Mouse (Mus musculus) thymus, postnatal 0 days (tissue): ENCODE data around the gene AI854703. TPM values are rescaled to one million over a fixed set of nuclear protein-coding genes. Genes with fewer than 3 reads are reported as not detected.
A peak's percentile ranks its signal among the peaks of the same experiment; 100 is the strongest.
"Not testable (repeated sequence)": the region's sequence is repeated elsewhere in the genome, so short reads cannot be mapped to it uniquely, and the experiment has no call there.

Experiments
- DNase-seq: peaks from one replicate; pipeline ENCODE4 v3.0.0-alpha.2; 2015; ENCODE audit warnings: low spot score
- polyA plus RNA-seq: library from polyadenylated mRNA; unstranded; fragments of >200 nt; fragmentation: Nextera tagmentation; extraction: Ambion mirVana; gene quantifications from 2 replicates; pipeline ENCODE4 v1.2.1, GENCODE M21; 2015

Gene AI854703
- polyA plus RNA-seq, 1 experiment from 2014 or later, result 2.0 TPM

DNA sequence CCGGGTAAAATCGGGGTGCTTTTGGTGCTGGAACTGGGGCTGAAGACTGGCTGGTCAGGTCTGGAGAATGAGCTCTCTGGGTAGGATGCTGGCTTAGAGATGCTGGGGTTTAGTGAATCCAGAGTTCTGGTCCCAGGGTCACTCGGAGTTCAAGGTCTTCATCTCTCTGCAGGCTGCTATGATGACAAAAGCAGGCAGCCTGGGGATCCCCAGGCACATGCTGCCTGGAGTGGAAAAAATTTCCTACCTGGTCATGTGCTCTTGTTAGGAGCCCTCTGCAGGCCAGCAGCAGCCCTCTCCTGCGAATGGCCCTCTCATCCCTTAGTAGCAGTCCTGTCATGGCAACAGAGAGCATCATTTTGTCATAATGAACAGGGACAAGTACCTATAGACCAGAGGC is 13.1 kb upstream of the AI854703 start:
- no peak for DNase-seq

DNA sequence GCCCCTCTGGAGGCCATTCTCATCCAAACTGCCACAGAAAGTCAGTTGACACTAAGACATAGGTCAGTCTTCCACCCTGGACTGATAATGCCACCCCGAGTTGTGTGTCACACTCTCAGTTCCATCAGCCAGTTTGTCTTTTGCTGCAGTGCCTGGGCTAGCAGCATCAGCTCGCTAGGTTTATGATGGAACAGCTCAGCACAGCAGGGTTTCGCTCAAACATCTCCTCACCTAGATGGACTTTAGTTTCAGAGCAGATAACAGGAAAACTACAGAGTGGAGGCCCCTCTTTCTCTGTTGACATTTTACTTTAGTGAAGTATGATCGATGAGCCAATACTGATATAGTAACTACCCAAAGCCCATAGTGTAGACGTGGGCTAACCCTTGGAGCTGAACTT is 11.8 kb upstream of the AI854703 start:
- DNase-seq, result no peak

DNA sequence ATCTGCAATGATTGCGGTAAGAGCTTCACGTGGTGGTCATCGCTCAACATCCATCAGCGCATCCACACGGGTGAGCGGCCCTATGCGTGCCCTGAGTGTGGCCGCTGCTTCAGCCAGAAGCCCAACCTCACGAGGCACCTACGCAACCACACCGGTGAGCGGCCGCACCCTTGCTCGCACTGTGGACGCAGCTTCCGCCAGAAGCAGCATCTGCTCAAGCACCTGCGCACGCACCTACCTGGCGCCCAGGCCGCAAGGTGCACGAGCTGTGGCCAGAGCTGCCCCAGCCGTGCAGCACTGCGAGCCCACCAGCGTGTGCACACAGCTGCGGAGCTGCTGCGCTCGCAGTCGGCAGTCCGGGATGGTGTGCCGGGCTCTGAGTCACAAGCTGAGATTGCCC is 6.5 kb upstream of the AI854703 start:
- DNase-seq, result no peak

DNA sequence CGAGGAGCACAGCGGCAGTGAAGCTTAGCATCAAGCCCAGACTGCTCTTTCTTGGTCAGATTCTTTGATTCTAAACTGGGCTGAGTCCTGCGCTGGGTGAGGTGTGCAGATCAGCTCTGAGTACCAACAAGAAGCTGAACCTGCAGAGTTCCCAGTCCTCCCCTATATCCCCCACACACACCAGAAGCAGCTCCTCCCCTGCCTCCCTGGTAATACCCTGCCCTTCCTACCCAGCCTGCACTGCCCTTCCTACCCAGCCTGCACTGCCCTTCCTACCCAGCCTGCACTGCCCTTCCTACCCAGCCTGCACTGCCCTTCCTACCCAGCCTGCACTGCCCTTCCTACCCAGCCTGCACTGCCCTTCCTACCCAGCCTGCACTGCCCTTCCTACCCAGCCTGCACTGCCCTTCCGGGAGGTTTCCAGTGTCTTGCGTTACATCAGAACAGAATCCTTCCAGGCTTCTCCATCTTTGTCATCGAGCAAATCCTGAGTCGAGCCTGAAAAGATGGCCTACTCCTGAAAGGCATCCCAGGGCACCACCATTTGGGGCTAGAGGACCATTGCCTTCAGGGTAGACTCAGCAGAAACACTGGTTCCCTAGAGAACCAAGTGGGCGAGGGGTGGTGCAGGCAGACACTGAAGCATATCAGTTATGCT is 4.2 kb upstream of the AI854703 start:
- not testable (repeated sequence) for DNase-seq

DNA sequence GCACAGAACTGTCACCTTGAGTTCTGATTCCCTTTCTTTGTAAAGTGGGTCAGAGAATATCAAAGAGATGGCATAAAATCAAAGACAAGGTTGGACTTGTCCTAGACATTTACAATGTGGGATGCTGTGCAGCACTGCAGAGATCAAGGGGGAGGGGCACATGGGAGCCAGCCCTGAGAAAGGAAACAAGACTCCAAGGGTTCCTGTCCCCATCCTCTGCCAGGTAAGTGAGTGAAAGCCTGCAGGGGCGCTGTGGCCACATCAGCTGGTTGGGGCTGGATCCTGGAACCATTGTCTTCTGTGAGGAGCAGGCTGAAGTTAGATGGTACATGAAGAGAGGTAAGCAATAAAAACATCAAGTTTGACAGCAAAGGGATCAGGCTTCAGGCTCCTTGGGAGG is 3.1 kb upstream of the AI854703 start:
- DNase-seq, result no peak

DNA sequence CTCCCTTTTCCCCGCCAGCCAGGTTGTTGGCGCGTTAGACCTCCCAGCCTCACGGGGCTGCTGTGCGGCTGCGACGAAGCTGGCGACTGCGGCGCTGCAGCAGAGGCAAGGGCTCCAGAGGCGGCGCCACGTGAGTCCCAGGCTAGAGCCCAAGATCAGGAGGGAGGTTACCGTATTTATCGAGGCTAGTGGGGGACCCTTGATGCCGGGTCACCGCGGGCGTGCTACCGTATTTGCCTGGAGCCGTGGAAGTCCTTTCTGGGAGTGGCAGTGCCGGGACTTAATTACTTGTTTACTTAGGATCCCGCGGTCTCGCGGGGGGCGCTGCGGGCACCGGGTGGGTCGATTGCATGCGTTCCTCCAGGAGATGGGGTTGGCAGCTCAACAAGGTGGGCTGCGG is 420 bp downstream of the AI854703 start:
- DNase-seq, result peak; percentile 48

DNA sequence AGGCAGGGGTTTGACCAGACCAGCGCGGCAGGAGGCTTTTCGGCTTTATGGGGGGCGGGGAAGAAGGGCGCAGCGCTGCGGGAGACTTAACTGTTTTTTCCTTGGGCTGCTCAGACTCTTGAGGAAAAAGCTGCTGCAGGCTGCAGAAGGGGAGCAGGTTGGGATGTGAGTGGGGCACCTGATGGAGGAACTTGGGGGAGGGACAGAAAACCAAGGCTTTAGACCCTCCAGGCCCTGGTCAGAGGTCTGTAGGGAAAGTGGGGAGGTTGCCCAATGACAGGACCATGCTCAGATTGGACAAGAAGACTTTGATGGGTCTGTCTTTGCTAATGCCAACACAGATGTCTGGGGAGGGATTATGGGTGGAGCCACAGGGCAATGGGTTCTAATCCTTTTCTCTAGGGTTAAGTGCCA is 954 bp downstream of the AI854703 start:
- DNase-seq, result no peak

DNA sequence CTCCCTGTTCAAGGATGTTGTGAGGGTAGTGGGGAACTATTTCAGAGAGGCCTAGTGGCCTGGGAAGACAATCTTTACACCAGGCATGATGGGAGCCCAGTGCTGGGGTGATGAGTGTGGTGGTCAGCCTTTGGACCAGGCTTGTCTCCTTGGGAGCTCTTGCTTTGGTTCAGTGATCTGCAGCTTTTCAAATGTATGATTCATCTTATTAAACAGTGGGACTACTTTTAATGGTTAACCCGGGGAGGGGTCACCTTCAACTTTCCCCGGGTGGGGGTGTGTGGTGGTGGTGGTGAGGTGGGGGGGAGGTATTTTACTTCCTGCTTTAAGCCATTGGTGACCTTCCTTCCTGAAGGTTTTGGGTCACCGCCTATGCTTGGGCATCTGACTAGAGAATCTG is 1.8 kb downstream of the AI854703 start:
- DNase-seq, result no peak

DNA sequence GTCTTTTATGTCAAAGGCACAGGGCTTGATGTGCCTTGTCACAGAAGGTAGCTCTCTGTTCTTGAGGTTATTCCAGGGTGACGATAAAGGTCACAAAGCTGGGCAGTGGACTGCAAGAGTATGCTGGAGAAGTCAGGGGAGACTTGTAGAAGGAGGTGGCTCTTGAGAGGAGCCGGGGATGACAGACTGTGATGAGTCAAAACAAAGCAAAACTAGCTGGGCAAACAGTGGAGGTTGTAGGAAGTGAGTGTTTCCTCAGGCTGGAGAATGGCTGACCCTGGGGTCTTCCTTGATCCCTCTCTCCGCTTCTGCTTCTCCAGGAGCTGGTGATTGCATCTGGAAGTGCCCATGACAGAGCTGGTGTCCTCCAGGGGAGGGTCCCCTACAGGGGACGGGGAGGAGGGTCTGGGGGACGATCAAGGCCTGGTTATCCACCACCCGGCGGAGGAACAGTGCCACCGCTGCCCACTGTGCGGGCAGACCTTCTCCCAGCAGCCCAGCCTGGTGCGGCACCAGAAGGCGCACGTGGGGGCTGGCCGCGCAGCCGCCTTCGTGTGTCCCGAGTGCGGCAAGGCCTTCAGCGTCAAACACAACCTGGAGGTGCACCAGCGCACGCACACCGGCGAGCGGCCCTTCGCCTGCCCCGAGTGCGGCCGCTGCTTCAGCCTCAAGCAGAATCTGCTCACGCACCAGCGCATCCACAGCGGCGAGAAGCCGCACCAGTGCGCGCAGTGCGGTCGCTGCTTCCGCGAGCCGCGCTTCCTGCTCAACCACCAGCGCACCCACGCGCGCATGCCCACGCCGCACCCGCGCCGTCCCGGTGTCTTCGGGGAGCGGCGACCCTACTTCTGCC is 2.5 kb downstream of the AI854703 start:
- peak; percentile 50 for DNase-seq

DNA sequence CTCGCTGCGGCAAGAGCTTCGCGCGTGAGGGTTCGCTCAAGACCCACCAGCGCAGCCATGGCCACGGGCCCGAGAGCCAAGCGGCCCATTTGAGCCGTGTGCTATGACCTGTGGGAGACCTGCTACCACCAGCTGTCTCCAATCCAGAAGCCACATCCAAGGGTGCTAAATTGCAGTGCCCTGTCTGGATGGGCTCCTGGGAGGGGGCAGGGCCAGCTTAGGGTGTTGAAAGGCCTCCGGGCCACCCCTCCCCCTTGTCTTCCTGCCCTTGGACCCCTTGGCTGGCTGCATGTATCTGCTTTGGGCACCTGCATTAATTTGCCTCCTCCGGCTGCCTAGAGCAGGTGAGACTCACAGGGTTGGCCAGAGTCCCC is 3.1 kb downstream of the AI854703 start:
- no peak for DNase-seq

DNA sequence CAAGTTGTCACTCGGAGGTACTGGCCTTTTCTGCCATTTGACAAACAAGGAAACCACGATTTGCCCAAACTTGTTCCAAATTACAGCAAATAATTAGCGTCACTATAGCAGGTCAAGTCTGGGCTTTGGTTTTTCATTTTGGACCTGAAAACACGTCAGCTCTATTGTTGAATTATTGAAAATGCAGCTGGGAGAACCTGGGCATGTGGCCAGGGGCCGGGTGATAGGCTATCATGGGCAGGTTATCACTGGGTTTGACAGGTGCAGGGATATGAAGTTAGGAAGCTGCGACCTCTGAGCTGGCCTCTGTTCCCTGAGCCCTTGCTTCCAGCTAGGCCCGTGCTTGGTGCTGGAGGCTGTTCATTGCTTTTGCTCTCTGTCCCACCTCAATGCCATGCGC is 4.3 kb downstream of the AI854703 start:
- DNase-seq, result no peak

DNA sequence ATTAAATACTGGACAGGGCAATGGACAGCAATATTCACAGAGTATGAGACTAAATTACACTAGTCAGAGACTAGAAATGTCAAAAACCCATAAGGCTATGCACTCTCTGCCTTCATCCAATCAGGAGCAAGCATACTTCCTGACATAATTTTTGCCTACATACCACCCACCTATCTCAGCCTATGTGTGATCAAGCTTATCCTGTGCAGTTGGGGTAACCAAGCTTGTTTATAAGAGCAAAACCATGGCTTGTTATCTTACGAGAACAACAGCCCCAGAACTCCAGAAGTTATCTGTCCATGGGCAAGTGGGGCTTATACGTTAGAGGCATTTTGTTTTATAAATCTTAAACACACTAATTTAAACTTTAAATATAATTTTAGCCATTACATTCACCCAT is 8.5 kb downstream of the AI854703 start:
- no peak for DNase-seq

DNA sequence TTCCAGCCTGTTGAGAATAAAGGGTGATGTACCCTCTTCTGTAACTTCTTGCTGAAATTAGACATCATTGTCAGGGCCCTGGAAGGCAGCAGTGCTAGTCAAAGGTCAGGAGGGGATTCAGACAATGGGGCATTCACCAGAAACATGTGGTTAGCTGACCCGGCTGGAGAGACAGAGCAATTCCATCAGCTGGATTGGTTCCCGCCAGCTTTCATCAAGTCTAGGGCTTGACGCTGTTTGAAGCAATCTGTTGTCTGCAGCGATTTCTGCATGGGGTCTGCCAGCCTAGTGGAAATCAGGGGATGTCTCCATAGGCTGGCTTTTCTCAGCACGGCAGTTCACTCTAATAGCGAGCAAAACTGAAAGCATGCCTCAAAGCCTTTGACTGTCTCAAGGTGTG is 10.0 kb downstream of the AI854703 start:
- DNase-seq, result no peak

DNA sequence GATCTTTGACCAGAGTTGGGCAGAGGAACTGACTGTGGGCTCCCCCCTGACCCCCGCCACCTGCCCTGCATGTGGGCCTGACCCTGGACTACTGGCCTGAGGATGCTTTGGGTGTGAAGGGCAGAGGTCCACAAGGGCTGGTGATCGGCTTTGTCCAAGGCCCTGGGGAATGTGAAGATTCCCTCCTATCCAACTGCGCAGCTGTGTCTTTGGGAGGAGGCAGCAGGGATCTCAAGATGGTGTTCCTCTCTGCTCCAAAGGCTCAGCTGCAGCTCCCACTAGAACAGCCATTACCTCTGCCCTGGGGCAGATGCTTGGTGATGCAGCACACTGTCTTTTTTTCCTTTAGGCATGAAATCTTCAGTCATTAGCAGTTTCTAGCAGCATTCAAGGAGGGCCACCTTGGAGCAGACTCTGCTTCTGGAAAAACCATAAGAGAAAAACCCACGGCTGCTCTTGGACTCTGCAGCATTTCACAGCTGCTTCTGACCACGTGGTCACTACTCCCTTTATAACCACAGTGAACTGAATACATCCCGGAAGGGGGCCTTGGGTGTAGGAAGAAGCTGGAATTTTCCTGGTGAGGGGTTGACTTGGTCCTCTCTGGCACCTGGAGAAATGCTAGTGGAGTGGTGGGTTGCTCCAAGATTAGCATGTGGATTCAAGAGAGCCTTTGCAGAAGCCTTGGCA is 11.4 kb downstream of the AI854703 start:
- DNase-seq, result no peak

DNA sequence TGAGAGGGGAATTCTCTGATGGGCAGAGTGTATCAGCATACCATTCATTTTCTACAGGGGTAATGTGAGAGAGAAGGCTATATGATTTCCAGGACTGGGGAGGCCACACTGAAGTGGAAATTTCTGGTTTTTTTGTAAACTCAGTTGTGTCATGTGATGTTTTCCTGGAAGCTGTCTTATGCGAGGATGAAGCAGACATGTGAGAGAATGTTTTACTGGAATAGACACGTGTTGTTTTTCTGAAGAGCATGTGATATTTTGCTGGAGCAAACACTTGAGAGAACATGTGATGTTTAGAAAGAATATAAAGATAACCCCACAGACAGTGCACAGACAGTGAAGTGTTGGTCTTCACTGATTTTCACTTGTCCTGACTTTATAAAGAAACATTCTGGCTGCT is 12.0 kb downstream of the AI854703 start:
- no peak for DNase-seq

DNA sequence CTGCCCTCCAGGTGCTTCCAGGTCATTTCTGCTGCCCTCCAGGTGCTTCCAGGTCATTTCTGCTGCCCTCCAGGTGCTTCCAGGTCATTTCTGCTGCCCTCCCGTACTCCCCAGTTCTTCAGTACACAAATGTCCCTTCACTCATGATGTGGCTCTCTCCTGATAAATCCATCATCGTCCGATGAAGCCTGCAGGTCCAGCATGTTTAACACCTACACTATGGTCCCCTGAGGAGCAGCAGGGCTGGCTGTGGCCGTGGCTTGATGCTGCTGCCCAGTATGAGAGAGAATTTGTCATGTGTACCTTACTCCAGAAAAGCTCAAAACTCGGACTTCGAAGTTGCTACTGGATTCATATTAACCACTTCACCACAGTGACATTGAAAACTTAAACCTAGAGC is 14.8 kb downstream of the AI854703 start:
- DNase-seq, result no peak

DNA sequence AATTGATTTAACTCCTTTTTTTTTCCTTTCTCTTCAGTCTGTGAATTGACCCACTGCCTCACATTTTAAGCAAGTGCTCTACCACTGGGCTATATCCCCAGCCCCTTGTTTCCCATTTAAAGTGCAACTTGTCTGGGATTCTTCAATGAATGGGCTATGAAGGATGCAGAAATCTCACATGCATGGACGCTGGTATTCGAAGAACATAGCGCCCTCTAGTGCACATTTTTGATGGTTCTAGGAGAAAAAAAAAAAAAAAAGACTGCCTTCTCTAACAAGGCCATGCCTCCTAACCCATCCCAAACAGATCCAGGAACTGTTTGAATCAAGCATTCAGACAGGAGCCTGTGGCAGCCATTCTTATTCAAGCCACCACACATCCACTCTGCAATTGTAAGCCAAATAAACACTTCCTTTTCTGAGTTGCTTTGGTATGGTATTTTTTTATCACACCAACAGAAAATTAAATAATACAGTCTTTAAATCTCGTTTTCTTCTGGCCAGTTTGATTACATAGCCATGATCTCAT is 16.3 kb downstream of the AI854703 start:
- peak; percentile 68 for DNase-seq

DNA sequence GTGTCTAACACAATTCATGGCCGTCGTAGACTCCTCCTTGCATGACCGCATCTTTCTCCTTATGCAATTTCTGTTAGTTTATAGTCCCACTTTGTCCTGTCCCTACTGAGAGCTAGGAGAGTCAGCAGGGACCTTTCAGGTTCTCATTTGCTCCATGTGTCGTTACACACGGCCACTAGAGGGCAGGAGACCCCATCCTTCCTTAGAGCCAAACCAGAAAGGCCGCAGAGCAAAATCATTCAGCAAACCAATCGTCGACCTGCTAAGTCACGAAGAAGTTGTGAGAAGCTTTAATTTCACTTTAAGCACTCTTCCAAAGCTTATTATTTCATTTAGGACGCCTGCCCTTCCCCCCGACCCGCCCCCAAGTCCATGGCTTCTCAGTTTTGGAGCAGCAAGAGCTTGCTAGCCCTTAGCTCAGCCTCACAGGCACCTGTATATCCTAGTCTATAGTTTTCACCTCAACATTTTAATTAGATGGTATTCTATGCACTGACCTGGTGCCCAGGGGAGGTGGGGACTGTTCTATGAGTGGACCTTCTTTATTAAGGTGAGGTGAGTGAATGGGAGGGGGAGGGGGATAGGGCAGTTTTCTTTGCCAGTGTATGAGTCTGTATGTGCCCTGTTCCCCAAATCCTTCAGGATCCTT is 19.2 kb downstream of the AI854703 start:
- DNase-seq, result peak; percentile 86

DNA sequence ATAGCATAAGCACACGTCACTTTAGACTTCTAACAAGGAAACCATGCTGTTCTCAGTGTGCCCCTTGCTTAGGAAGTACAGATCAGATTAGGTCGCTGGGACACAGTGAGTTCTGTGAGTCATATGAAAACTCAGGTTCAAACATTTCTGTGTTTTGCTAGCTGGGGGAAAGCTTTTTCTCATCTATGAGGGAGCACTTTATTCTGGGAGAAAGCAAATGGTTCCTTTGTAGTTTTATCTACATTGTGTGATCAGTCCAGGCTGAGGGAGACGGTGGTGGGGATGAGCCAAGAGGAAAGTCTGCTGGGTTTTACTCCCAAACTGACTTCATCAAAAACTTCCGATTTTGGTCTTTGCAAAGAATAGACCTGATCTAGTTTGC is 19.7 kb downstream of the AI854703 start:
- DNase-seq, result no peak

DNA sequence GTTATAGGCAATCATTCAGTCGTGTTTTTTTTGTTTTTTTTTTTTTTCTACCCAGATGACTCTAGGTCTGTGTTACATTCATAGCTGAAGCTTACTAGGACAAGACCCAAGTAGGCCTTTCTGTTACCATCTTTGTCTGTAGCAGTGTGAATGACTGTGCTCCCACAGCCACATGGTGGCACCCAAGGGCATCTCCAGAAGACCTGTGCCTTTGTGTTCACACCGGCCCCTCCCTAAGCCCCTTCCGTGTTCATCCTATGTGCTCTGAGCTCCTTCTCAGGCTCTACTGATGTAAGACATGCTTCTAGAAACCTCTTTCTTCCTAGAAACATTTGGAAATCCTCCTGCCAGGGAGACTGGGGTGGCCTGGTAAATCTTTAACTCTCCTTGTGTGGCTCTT is 20.4 kb downstream of the AI854703 start, which contains the start of gene Gimap8:
Gene Gimap8 (plus strand): TSS at position 240 of the 400 bp plus-strand sequence.
- DNase-seq, result peak; percentile 92

DNA sequence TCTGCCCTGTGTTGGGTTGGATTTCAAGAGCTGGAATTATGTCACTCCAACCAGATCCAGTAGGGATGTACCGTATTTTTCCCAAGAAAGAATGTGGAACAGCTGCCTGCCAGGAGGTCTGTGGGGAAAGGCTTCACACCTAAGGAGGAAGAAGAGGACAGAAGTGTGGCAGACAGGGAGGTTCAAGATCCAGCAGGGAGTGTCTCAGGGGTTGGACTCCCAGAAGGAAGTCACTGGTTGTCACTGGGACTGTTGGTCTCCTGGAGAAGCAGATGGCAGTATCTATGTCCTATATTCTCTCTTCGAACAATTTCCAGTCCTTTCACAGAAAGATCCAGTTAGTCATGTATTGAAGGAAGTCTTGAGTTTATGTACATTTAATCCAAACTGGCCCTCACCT is 21.0 kb downstream of the AI854703 start:
- no peak for DNase-seq

DNA sequence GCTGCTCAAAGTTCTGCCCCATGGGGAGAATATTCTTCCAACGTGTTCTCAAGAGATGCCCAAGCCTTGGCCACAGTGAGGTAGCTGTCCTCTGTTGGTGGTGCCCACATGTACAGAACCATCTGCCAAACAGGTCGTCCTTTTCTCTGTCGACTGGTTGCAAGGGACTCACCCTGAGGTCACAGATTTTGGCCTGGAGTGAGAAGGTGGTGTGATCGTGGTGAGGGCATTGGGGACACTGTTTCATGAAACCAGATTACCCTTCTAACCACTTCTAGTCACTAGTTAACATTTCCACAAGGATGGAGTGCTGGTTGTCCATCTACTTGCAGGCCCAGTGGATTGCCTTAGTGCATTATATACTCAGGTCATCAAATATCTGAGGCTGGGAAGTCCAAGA is 22.2 kb downstream of the AI854703 start:
- DNase-seq, result no peak
